Mouse (Mus musculus) kidney, postnatal 14 days (tissue): ENCODE results near the gene Smco3.
"Not testable (repeated sequence)": the region's sequence is repeated elsewhere in the genome, so short reads cannot be mapped to it uniquely, and the experiment has no call there.

ENCODE experiments used
- DNase-seq: peaks from one replicate; pipeline ENCODE4 v3.0.0; 2022; ENCODE audit warnings: mixed read lengths

Gene Smco3

GRCm38 (mm10) chr6:136804705-136805408 is 30.4 kb downstream of the Smco3 start:
- no peak for DNase-seq

- peak; percentile 97 for DNase-seq
Measured at GRCm38 (mm10) chr6:136803739-136804633, 31.3 kb downstream of the Smco3 start, which contains the start of gene Hist4h4. TSS of gene Hist4h4 (minus strand) at chr6:136804415.

- no peak for DNase-seq
Measured at GRCm38 (mm10) chr6:136803093-136803738, 32.0 kb downstream of the Smco3 start.

- DNase-seq = no peak
Measured at GRCm38 (mm10) chr6:136801274-136801673, 34.0 kb downstream of the Smco3 start.

- DNase-seq = no peak
Measured at GRCm38 (mm10) chr6:136800710-136801109, 34.5 kb downstream of the Smco3 start.

GRCm38 (mm10) chr6:136797874-136798693 is 37.2 kb downstream of the Smco3 start:
- not testable (repeated sequence) for DNase-seq

- DNase-seq = no peak
Measured at GRCm38 (mm10) chr6:136795850-136796249, 39.4 kb downstream of the Smco3 start.

GRCm38 (mm10) chr6:136795110-136795509 is 40.1 kb downstream of the Smco3 start:
- no peak for DNase-seq

GRCm38 (mm10) chr6:136793831-136794525 is 41.3 kb downstream of the Smco3 start:
- no peak for DNase-seq

GRCm38 (mm10) chr6:136792884-136793758 is 42.1 kb downstream of the Smco3 start:
- DNase-seq = no peak

- peak; percentile 80 for DNase-seq
Measured at GRCm38 (mm10) chr6:136789391-136789971, 45.8 kb downstream of the Smco3 start.

GRCm38 (mm10) chr6:136782761-136783160 is 52.5 kb downstream of the Smco3 start:
- DNase-seq = no peak

- no peak for DNase-seq
Measured at GRCm38 (mm10) chr6:136782146-136782545, 53.1 kb downstream of the Smco3 start.

- no peak for DNase-seq
Measured at GRCm38 (mm10) chr6:136781377-136781986, 53.8 kb downstream of the Smco3 start, which contains the start of gene Gucy2c. TSS of gene Gucy2c (minus strand) at chr6:136781765.
